Mouse (Mus musculus) cerebral cortex, adult 2 months (tissue): Measurements from ENCODE around the gene Srsf3.

Experiments used
- WGBS: fragments of 180-500 bp; shearing (Covaris S2); methylation state at CpG from one replicate; pipeline ENCODE4 v1.1.7; 2018; 5-methylcytosine and 5-hydroxymethylcytosine counted together

Srsf3 gene

GRCm38 (mm10) chr17:29032274-29033069, at the start of gene Srsf3:
Gene Srsf3, plus strand, starts transcription at chr17:29032628.
- under 1% methylated on average over 77 of the region's 77 CpGs for WGBS

- WGBS, result 96% methylated on average over 1 of the region's 1 CpGs
These were observed 47.6 kb upstream of the Srsf3 start for GRCm38 (mm10) chr17:28984724-28985420.

- 56% methylated on average over 4 of the region's 4 CpGs for WGBS
These were observed 44.7 kb upstream of the Srsf3 start for GRCm38 (mm10) chr17:28987713-28988112.

GRCm38 (mm10) chr17:28988291-28988690, 44.1 kb upstream of the Srsf3 start:
- WGBS, result 79% methylated on average over 4 of the region's 4 CpGs

- WGBS, result 77% methylated on average over 3 of the region's 3 CpGs
These were observed 43.4 kb upstream of the Srsf3 start for GRCm38 (mm10) chr17:28988996-28989395.

GRCm38 (mm10) chr17:28990060-28990459, 42.4 kb upstream of the Srsf3 start:
- whole genome bisulfite sequencing, result 66% methylated on average over 4 of the region's 4 CpGs

- 69% methylated on average over 9 of the region's 9 CpGs for WGBS
These were observed 41.1 kb upstream of the Srsf3 start for GRCm38 (mm10) chr17:28991286-28991685.

GRCm38 (mm10) chr17:28992105-28992504, 40.3 kb upstream of the Srsf3 start:
- 37% methylated on average over 7 of the region's 7 CpGs for WGBS

GRCm38 (mm10) chr17:28993004-28993403, 39.4 kb upstream of the Srsf3 start:
- WGBS, result 100% methylated on average over 1 of the region's 1 CpGs

- 81% methylated on average over 4 of the region's 4 CpGs for WGBS
These were observed 37.8 kb upstream of the Srsf3 start for GRCm38 (mm10) chr17:28994615-28995014.

GRCm38 (mm10) chr17:29000465-29000864, 32.0 kb upstream of the Srsf3 start:
- WGBS, result 81% methylated on average over 6 of the region's 6 CpGs

GRCm38 (mm10) chr17:29003740-29004139, 28.7 kb upstream of the Srsf3 start:
- 69% methylated on average over 1 of the region's 1 CpGs for WGBS

GRCm38 (mm10) chr17:29005002-29005401, 27.4 kb upstream of the Srsf3 start:
- 98% methylated on average over 3 of the region's 3 CpGs for WGBS

- WGBS, result 3% methylated on average over 7 of the region's 7 CpGs
These were observed 25.6 kb upstream of the Srsf3 start for GRCm38 (mm10) chr17:29006812-29007211.

GRCm38 (mm10) chr17:29007243-29007640, 25.2 kb upstream of the Srsf3 start:
- WGBS, result under 1% methylated on average over 19 of the region's 19 CpGs

GRCm38 (mm10) chr17:29007641-29008325, 24.6 kb upstream of the Srsf3 start, which contains the start of gene Stk38:
Gene Stk38, minus strand, starts transcription at chr17:29007995.
- WGBS, result under 1% methylated on average over 56 of the region's 65 CpGs

GRCm38 (mm10) chr17:29008326-29008650, 24.1 kb upstream of the Srsf3 start:
- WGBS, result 7% methylated on average over 8 of the region's 8 CpGs

- 93% methylated on average over 4 of the region's 4 CpGs for WGBS
These were observed 23.2 kb upstream of the Srsf3 start for GRCm38 (mm10) chr17:29009181-29009580.

- WGBS, result 32% methylated on average over 2 of the region's 2 CpGs
These were observed 16.8 kb upstream of the Srsf3 start for GRCm38 (mm10) chr17:29015638-29016037.

- WGBS, result 90% methylated on average over 4 of the region's 4 CpGs
These were observed 15.7 kb upstream of the Srsf3 start for GRCm38 (mm10) chr17:29016705-29017104.

- WGBS, result 62% methylated on average over 11 of the region's 11 CpGs
These were observed 14.0 kb upstream of the Srsf3 start for GRCm38 (mm10) chr17:29018292-29018984.

GRCm38 (mm10) chr17:29019391-29019790, 13.0 kb upstream of the Srsf3 start:
- WGBS, result 84% methylated on average over 7 of the region's 7 CpGs
